Mouse (Mus musculus) kidney, embryonic 14.5 days (tissue): ENCODE results near the gene Hoxc8. TPM values are rescaled to one million over a fixed set of nuclear protein-coding genes. Genes with fewer than 3 reads are reported as not detected.

Experiments used
- ATAC-seq: fragments of 200-750 bp; cut with Nextera tagmentation; 2 replicates; pipeline ENCODE4 v1.8.0; 2017; ENCODE audit warnings: moderate number of reproducible peaks, mild to moderate bottlenecking, moderate TSS enrichment, moderate library complexity; ENCODE audit not compliant: low FRiP score, low TSS enrichment
- H3K27ac ChIP-seq: fragments of 300-500 bp; sonication (generic); 2 replicates; pipeline ENCODE4 v1.5.1; 2014; ENCODE audit warnings: low read depth, mild to moderate bottlenecking, low read length, moderate library complexity, mixed read lengths
- H3K27me3 ChIP-seq: fragments of 300-500 bp; sonication (generic); 2 replicates; pipeline ENCODE4 v1.6.1; 2014; ENCODE audit warnings: mild to moderate bottlenecking, low read length; ENCODE audit not compliant: control insufficient read depth, insufficient read depth
- H3K36me3 ChIP-seq: fragments of 300-500 bp; sonication (generic); 2 replicates; pipeline ENCODE4 v1.6.1; 2014; ENCODE audit warnings: low read length, mixed read lengths; ENCODE audit not compliant: control insufficient read depth, insufficient read depth
- H3K4me1 ChIP-seq: fragments of 300-500 bp; sonication (generic); 2 replicates; pipeline ENCODE4 v1.6.1; 2014; ENCODE audit warnings: low read length, mixed read lengths; ENCODE audit not compliant: control insufficient read depth, insufficient read depth
- H3K4me2 ChIP-seq: fragments of 300-500 bp; sonication (generic); replicated peaks from 2 replicates; pipeline ENCODE4 v1.6.1; 2014; ENCODE audit warnings: low read depth, mild to moderate bottlenecking, low read length
- H3K4me3 ChIP-seq: fragments of 300-500 bp; sonication (generic); 2 replicates; pipeline ENCODE4 v1.5.1; 2014; ENCODE audit warnings: mild to moderate bottlenecking, low read length
- H3K9ac ChIP-seq: fragments of 300-500 bp; sonication (generic); 2 replicates; pipeline ENCODE4 v1.6.1; 2014; ENCODE audit warnings: low read depth, mild to moderate bottlenecking, low read length, moderate library complexity
- H3K9me3 ChIP-seq: fragments of 300-500 bp; sonication (generic); 2 replicates; pipeline ENCODE4 v1.6.1; 2016; ENCODE audit warnings: low read length; ENCODE audit not compliant: control insufficient read depth
- WGBS: fragments of 180-500 bp; shearing (Covaris S2); extraction: QIAGEN DNeasy Blood & Tissue Kit; methylation state at CpG from one replicate; pipeline ENCODE4 v1.1.7; 2014; 5-methylcytosine and 5-hydroxymethylcytosine counted together
- polyA plus RNA-seq: library from polyadenylated mRNA; unstranded; fragments of >200 nt; fragmentation: Nextera tagmentation; extraction: Ambion mirVana; gene quantifications from 2 replicates; pipeline ENCODE4 v1.2.1, GENCODE M21; 2014

Hoxc8 gene
- polyA plus RNA-seq, 1 experiment from 2014 or later, result 12.6 TPM

GRCm38 (mm10) chr15:102977423-102977974 is 12.9 kb upstream of the Hoxc8 start:
- ATAC-seq, result peak; percentile 34
- peak overlapping the region; percentile 70 for H3K4me3 ChIP-seq
- 2% methylated on average over 16 of the region's 16 CpGs for WGBS
- peak overlapping the region; percentile 99 for H3K9ac ChIP-seq
- peaks cover 20% of the 10 kb centered on the region for H3K27me3 ChIP-seq
- H3K27ac ChIP-seq, result peak overlapping the region; percentile 96
- peaks cover 22% of the 10 kb centered on the region for H3K4me1 ChIP-seq
- H3K36me3 ChIP-seq, result no peaks in the 10 kb centered on the region
- H3K9me3 ChIP-seq, result no peaks in the 10 kb centered on the region
- peak overlapping the region; percentile 89 for H3K4me2 ChIP-seq

GRCm38 (mm10) chr15:102978615-102979515 is 11.5 kb upstream of the Hoxc8 start:
- Histone ChIP-seq H3K27ac (peak overlapping the region; percentile 96; the same call in 1 of the 2 replicates), H3K36me3 (no peaks in the 10 kb centered on the region), H3K27me3 (peaks cover 16% of the 10 kb centered on the region), H3K9ac (peak overlapping the region; percentile 99), H3K4me2 (peak overlapping the region; percentile 89), H3K4me1 (peaks cover 31% of the 10 kb centered on the region), H3K4me3 (peak overlapping the region; percentile 70), H3K9me3 (no peaks in the 10 kb centered on the region)
- ATAC-seq, result no peak
- WGBS, result 2% methylated on average over 13 of the region's 13 CpGs

- no peak for ATAC-seq
- peak overlapping the region; percentile 89 for H3K4me2 ChIP-seq
- H3K36me3 ChIP-seq, result no peaks in the 10 kb centered on the region; the same call in 1 of the 2 replicates
- 0% methylated on average over 1 of the region's 1 CpGs for WGBS
- H3K9ac ChIP-seq, result peak overlapping the region; percentile 99
- H3K4me3 ChIP-seq, result peak overlapping the region; percentile 77
- H3K27ac ChIP-seq, result peak overlapping the region; percentile 96; the same call in 1 of the 2 replicates
- peaks cover 40% of the 10 kb centered on the region for H3K4me1 ChIP-seq
- H3K27me3 ChIP-seq, result peaks cover 18% of the 10 kb centered on the region
- no peaks in the 10 kb centered on the region for H3K9me3 ChIP-seq
Measured at GRCm38 (mm10) chr15:102979936-102980335, 10.5 kb upstream of the Hoxc8 start.

- ATAC-seq, result no peak
- Histone ChIP-seq H3K4me3 (peak overlapping the region; percentile 77), H3K4me2 (peak overlapping the region; percentile 89), H3K27me3 (peaks cover 18% of the 10 kb centered on the region), H3K36me3 (no peaks in the 10 kb centered on the region; the same call in 1 of the 2 replicates), H3K27ac (peak overlapping the region; percentile 96), H3K9ac (peak overlapping the region; percentile 99), H3K4me1 (peaks cover 44% of the 10 kb centered on the region), H3K9me3 (no peaks in the 10 kb centered on the region)
- WGBS, result 5% methylated on average over 11 of the region's 11 CpGs
Measured at GRCm38 (mm10) chr15:102980352-102980751, 10.1 kb upstream of the Hoxc8 start.

- H3K4me1 ChIP-seq, result peaks cover 50% of the 10 kb centered on the region
- peak overlapping the region; percentile 96 for H3K27ac ChIP-seq
- H3K4me2 ChIP-seq, result peak overlapping the region; percentile 89
- ATAC-seq, result 0 out of 2 replicates have a peak, but pooled peaks have one; percentile 7
- H3K9me3 ChIP-seq, result no peaks in the 10 kb centered on the region
- peaks cover 24% of the 10 kb centered on the region for H3K27me3 ChIP-seq
- no peaks in the 10 kb centered on the region; the same call in 1 of the 2 replicates for H3K36me3 ChIP-seq
- peak overlapping the region; percentile 77 for H3K4me3 ChIP-seq
- peak overlapping the region; percentile 99 for H3K9ac ChIP-seq
- WGBS, result 0% methylated on average over 14 of the region's 14 CpGs
Measured at GRCm38 (mm10) chr15:102980912-102981311, 9.5 kb upstream of the Hoxc8 start.

GRCm38 (mm10) chr15:102981379-102982288 is 8.8 kb upstream of the Hoxc8 start:
- H3K4me2 ChIP-seq, result peak overlapping the region; percentile 89
- peak overlapping the region; percentile 99 for H3K9ac ChIP-seq
- no peak for ATAC-seq
- no peaks in the 10 kb centered on the region for H3K9me3 ChIP-seq
- peaks cover 56% of the 10 kb centered on the region for H3K4me1 ChIP-seq
- H3K4me3 ChIP-seq, result peak overlapping the region; percentile 77
- under 1% methylated on average over 88 of the region's 88 CpGs for WGBS
- peaks cover 31% of the 10 kb centered on the region for H3K27me3 ChIP-seq
- peak overlapping the region; percentile 96 for H3K27ac ChIP-seq
- no peaks in the 10 kb centered on the region; the same call in 1 of the 2 replicates for H3K36me3 ChIP-seq

GRCm38 (mm10) chr15:102983716-102984115 is 6.7 kb upstream of the Hoxc8 start:
- Histone ChIP-seq H3K9ac (peak overlapping the region; percentile 99), H3K27me3 (peaks cover 33% of the 10 kb centered on the region; the same call in 1 of the 2 replicates), H3K36me3 (no peaks in the 10 kb centered on the region; the same call in 1 of the 2 replicates), H3K4me2 (peak overlapping the region; percentile 89), H3K4me1 (peaks cover 61% of the 10 kb centered on the region), H3K27ac (peak overlapping the region; percentile 42; the same call in 1 of the 2 replicates), H3K9me3 (no peaks in the 10 kb centered on the region), H3K4me3 (peak overlapping the region; percentile 77)
- 6% methylated on average over 12 of the region's 12 CpGs for WGBS
- ATAC-seq, result no peak

- H3K4me3 ChIP-seq, result peak overlapping the region; percentile 77; the same call in 1 of the 2 replicates
- no peak for ATAC-seq
- H3K27me3 ChIP-seq, result peaks cover 34% of the 10 kb centered on the region; the same call in 1 of the 2 replicates
- H3K27ac ChIP-seq, result peak overlapping the region; percentile 67
- WGBS, result 11% methylated on average over 10 of the region's 10 CpGs
- peak overlapping the region; percentile 89; the same call in 1 of the 2 replicates for H3K4me2 ChIP-seq
- no peaks in the 10 kb centered on the region; the same call in 1 of the 2 replicates for H3K36me3 ChIP-seq
- H3K9ac ChIP-seq, result peak overlapping the region; percentile 99; the same call in 1 of the 2 replicates
- H3K4me1 ChIP-seq, result peaks cover 58% of the 10 kb centered on the region
- no peaks in the 10 kb centered on the region for H3K9me3 ChIP-seq
Measured at GRCm38 (mm10) chr15:102984521-102984920, 5.9 kb upstream of the Hoxc8 start.
